Mouse (Mus musculus) CH12.LX (cell line): ENCODE data around the gene Cdk2ap2. TPM values are rescaled to one million over a fixed set of nuclear protein-coding genes. Genes with fewer than 3 reads are reported as not detected.

Experiments used
- DNase-seq: peaks from one replicate; pipeline ENCODE4 v3.0.0-alpha.2; 2013; ENCODE audit errors: extremely low read depth
- H3K27ac ChIP-seq: 2 replicates; pipeline ENCODE4 v1.5.1; 2012; ENCODE audit warnings: low read depth, mild to moderate bottlenecking, control low read depth, moderate library complexity; ENCODE audit not compliant: insufficient read depth
- H3K27me3 ChIP-seq: replicated peaks from 2 replicates; pipeline ENCODE3; 2012; ENCODE audit warnings: inconsistent platforms
- H3K36me3 ChIP-seq, 2 experiments: replicated peaks in 1 of 2; 2 replicates each; pipeline versions ENCODE3 to v1.6.1; 2012; ENCODE audit warnings: inconsistent platforms in 1 of 2, low read length in 1 of 2, mild to moderate bottlenecking in 1 of 2, mixed read lengths in 1 of 2, moderate library complexity in 1 of 2; ENCODE audit not compliant: control insufficient read depth in 1 of 2, insufficient read depth in 1 of 2
- H3K4me1 ChIP-seq, 2 experiments: 2 replicates each; pipeline ENCODE4 v1.6.1; 2012; ENCODE audit warnings: inconsistent platforms in 1 of 2, moderate library complexity in 1 of 2; ENCODE audit not compliant: insufficient read depth in 2 of 2, control insufficient read depth in 1 of 2
- H3K4me2 ChIP-seq: 2 replicates; pipeline ENCODE4 v1.6.1; 2012; ENCODE audit warnings: low read depth, mild to moderate bottlenecking, control low read depth; ENCODE audit not compliant: poor library complexity, insufficient read depth, severe bottlenecking
- H3K4me3 ChIP-seq, 3 experiments: fragments of 150-350 bp in 1 of 3; sonication (generic) in 1 of 3; replicated peaks in 1 of 3; 2 replicates each; pipeline versions ENCODE3 to v1.5.1; 2011 to 2012; ENCODE audit warnings: low read depth in 2 of 3, low read length in 2 of 3, mild to moderate bottlenecking in 2 of 3, moderate library complexity in 2 of 3, control low read depth in 1 of 3, improper control_type of control experiment in 1 of 3, inconsistent platforms in 1 of 3, mixed read lengths in 1 of 3; ENCODE audit not compliant: poor library complexity in 1 of 3
- H3K79me2 ChIP-seq: replicated peaks from 2 replicates; pipeline ENCODE4 v1.6.1; 2012; ENCODE audit warnings: mild to moderate bottlenecking, moderate library complexity; ENCODE audit not compliant: control insufficient read depth, poor library complexity, insufficient read depth, severe bottlenecking; ENCODE audit errors: extremely low read depth
- H3K9ac ChIP-seq: 2 replicates; pipeline ENCODE4 v1.6.1; 2012; ENCODE audit warnings: low read depth, mild to moderate bottlenecking, control low read depth, moderate library complexity; ENCODE audit not compliant: insufficient read depth
- H3K9me3 ChIP-seq: replicated peaks from 2 replicates; pipeline ENCODE3; 2012; ENCODE audit warnings: low read length, inconsistent platforms, mixed read lengths
- BHLHE40 ChIP-seq: IDR thresholded peaks from 2 replicates; pipeline ENCODE4 v1.6.1; 2011; ENCODE audit warnings: mild to moderate bottlenecking, low read depth, low read length, improper control_type of control experiment
- CHD1 ChIP-seq: IDR thresholded peaks from 2 replicates; pipeline ENCODE4 v1.6.1; 2012; ENCODE audit warnings: low read depth, low read length, improper control_type of control experiment, inconsistent platforms
- E2F4 ChIP-seq: IDR thresholded peaks from 2 replicates; pipeline ENCODE4 v1.6.1; 2011; ENCODE audit warnings: low read depth, low read length, improper control_type of control experiment; ENCODE audit not compliant: insufficient replicate concordance
- ETS1 ChIP-seq: conservative IDR thresholded peaks from 2 replicates; pipeline ENCODE4 v1.6.1; 2012; ENCODE audit warnings: low read depth, mild to moderate bottlenecking, inconsistent platforms, low read length, improper control_type of control experiment, moderate library complexity
- HCFC1 ChIP-seq: IDR thresholded peaks from 2 replicates; pipeline ENCODE4 v1.6.1; 2012; ENCODE audit warnings: low read depth, mild to moderate bottlenecking, inconsistent platforms, low read length, improper control_type of control experiment
- JUND ChIP-seq: conservative IDR thresholded peaks from 2 replicates; pipeline ENCODE4 v1.6.1; 2011; ENCODE audit warnings: low read depth, low read length, improper control_type of control experiment
- KAT2A ChIP-seq: IDR thresholded peaks from 2 replicates; pipeline ENCODE4 v1.6.1; 2012; ENCODE audit warnings: low read length, improper control_type of control experiment, inconsistent platforms; ENCODE audit not compliant: insufficient replicate concordance
- MXI1 ChIP-seq: IDR thresholded peaks from 2 replicates; pipeline ENCODE4 v1.6.1; 2011; ENCODE audit warnings: mild to moderate bottlenecking, low read depth, low read length, improper control_type of control experiment
- RCOR1 ChIP-seq: conservative IDR thresholded peaks from 2 replicates; pipeline ENCODE4 v1.6.1; 2012; ENCODE audit warnings: low read depth, mild to moderate bottlenecking, inconsistent platforms, low read length, improper control_type of control experiment
- SIN3A ChIP-seq: IDR thresholded peaks from 2 replicates; pipeline ENCODE4 v1.6.1; 2012; ENCODE audit warnings: low read length, improper control_type of control experiment, inconsistent platforms
- SMC3 ChIP-seq: IDR thresholded peaks from 2 replicates; pipeline ENCODE4 v1.6.1; 2011; ENCODE audit warnings: low read depth, low read length, improper control_type of control experiment
- UBTF ChIP-seq: IDR thresholded peaks from 2 replicates; pipeline ENCODE4 v1.6.1; 2012; ENCODE audit warnings: low read depth, mild to moderate bottlenecking, inconsistent platforms, low read length, improper control_type of control experiment, moderate library complexity
- USF2 ChIP-seq: conservative IDR thresholded peaks from 2 replicates; pipeline ENCODE4 v1.6.1; 2011; ENCODE audit warnings: low read depth, low read length, improper control_type of control experiment
- ZMIZ1 ChIP-seq: IDR thresholded peaks from 2 replicates; pipeline ENCODE4 v1.6.1; 2012; ENCODE audit warnings: low read depth, mild to moderate bottlenecking, inconsistent platforms, low read length, improper control_type of control experiment
- ZNF384 ChIP-seq: IDR thresholded peaks from 2 replicates; pipeline ENCODE4 v1.6.1; 2012; ENCODE audit warnings: low read depth, low read length, improper control_type of control experiment, inconsistent platforms
- dilution Hi-C: fragments of 300-500 bp; cut with MboI; formaldehyde crosslinking; loops from 2 replicates; pipeline ENCODE4 v1.14.3; 2020; ENCODE audit warnings: low sequenced_read_pairs; ENCODE audit not compliant: extremely low pct_unique_long_range_greater_than_20kb, extremely low pct_ligation_motif_present
- in situ Hi-C: fragments of 300-500 bp; cut with MboI; formaldehyde crosslinking; loops from 3 replicates; pipeline ENCODE4 v1.14.3; 2019; ENCODE audit warnings: low sequenced_read_pairs, low pct_ligation_motif_present, low pct_unique_long_range_greater_than_20kb, mixed read lengths
- polyA plus RNA-seq: library from polyadenylated mRNA; unstranded; fragments of >175 nt; gene quantifications from 2 replicates; pipeline ENCODE4 v1.2.1, GENCODE M21; 2012; ENCODE audit warnings: low read depth; ENCODE audit not compliant: insufficient read length
- total RNA-seq, 2 experiments: library from RNA; depleted of rRNA; stranded (reverse); fragments of 300-350 nt in 1 of 2; fragments of >200 nt in 1 of 2; gene quantifications; 2 replicates each; pipeline ENCODE4 v1.2.3; 2012 to 2014

Gene Cdk2ap2
- total and polyA plus RNA-seq, 3 experiments: 63.4 to 69.5 (median 67.1) TPM

GRCm38 (mm10) chr19:4094774-4095303 lies 2.1 kb upstream of the Cdk2ap2 start:
- no peak for TF ChIP-seq CHD1
- no peak for TF ChIP-seq SMC3
- TF ChIP-seq RCOR1: no peak
- no peak for TF ChIP-seq E2F4
- TF ChIP-seq, all 38 proteins: peak for 0
- in situ Hi-C loops: no loop called here
- no peaks in the 10 kb centered on the region for H3K9me3 ChIP-seq

DNA sequence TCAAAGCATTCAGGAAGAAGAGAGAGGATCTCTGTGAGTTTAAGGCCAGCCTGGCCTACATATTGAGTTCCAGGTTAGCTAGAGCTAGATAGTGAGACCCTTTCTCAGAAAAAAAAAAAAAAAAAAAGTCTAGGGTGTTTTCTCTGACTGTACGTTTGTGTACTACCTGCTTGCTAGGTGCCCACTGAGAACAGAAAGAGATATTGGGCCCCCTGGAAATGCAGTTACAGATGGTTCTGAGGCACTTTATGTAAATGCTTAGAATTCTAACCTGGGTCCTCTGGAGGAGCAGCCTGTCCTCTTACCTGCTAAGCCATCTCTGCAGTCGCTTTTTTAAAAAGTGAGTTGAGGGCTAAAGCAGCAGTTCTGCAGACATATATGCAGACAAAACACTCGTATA lies 1.2 kb upstream of the Cdk2ap2 start:
- H3K36me3 ChIP-seq: peaks cover 4 to 8% of the 10 kb centered on the region in 2 experiments
- peaks cover 12 to 34% of the 10 kb centered on the region in 2 experiments for H3K4me1 ChIP-seq
- in situ Hi-C loops (no loop called here), dilution Hi-C loops (no loop called here)
- TF ChIP-seq SIN3A (no peak), ZNF384 (peak; percentile 65), CHD1 (no peak), JUND (no peak), UBTF (no peak), USF2 (no peak)
- no peak for DNase-seq
- no peak overlapping the region for H3K27ac ChIP-seq
- H3K4me3 ChIP-seq: no peak overlapping the region
- no peaks in the 10 kb centered on the region for H3K9me3 ChIP-seq
- H3K27me3 ChIP-seq: no peaks in the 10 kb centered on the region
- H3K4me2 ChIP-seq: no peak overlapping the region
- no peak overlapping the region for H3K9ac ChIP-seq
- peaks cover 9% of the 10 kb centered on the region for H3K79me2 ChIP-seq

More at GRCm38 (mm10) chr19:4094774-4095303, 2.1 kb upstream of the Cdk2ap2 start:
- no peak overlapping the region for H3K9ac ChIP-seq
- no peak for DNase-seq
- H3K27ac ChIP-seq: no peak overlapping the region
- peaks cover 9% of the 10 kb centered on the region for H3K79me2 ChIP-seq
- peaks cover 4 to 8% of the 10 kb centered on the region in 2 experiments for H3K36me3 ChIP-seq
- peaks cover 12 to 28% of the 10 kb centered on the region in 2 experiments for H3K4me1 ChIP-seq
- no peaks in the 10 kb centered on the region for H3K27me3 ChIP-seq
- no peak overlapping the region for H3K4me3 ChIP-seq
- dilution Hi-C loops: no loop called here
- no peak overlapping the region for H3K4me2 ChIP-seq

DNA sequence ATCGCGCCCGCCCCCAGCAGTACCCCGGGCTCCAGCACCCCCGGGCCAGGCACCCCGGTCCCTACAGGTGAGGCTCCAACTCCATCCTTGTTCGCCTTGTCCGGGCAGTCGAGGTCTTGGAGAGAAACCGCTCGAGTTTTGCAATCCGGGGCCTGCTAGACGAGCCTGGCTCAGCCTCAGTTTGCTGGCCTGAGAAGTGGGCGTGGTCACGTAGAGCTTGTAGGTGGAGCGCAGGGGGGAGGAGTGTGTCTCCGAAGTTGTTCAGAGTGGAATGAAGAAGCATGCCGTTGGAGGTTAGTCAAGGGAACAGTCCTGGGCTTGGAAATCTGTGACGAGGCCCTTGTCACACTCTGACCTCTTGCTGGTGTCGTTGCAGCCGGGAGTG lies 451 bp downstream of the Cdk2ap2 start:
- Histone ChIP-seq H3K4me2 (peak overlapping the region; percentile 89), H3K4me1 (peaks cover 18 to 48% of the 10 kb centered on the region in 2 experiments), H3K79me2 (peaks cover 9% of the 10 kb centered on the region), H3K4me3 (peak overlapping the region; percentile 57 to 73 (median 64)), H3K9me3 (no peaks in the 10 kb centered on the region), H3K9ac (peak overlapping the region; percentile 65), H3K27me3 (no peaks in the 10 kb centered on the region), H3K27ac (peak overlapping the region; percentile 66), H3K36me3 (peaks cover 10 to 24% of the 10 kb centered on the region in 2 experiments)
- TF ChIP-seq ETS1 (no peak), KAT2A (no peak), ZMIZ1 (no peak), BHLHE40 (no peak), SIN3A (peak; percentile 68; the same call in 1 of the 2 replicates), HCFC1 (no peak), MXI1 (peak; percentile 83)
- in situ Hi-C loops (no loop called here), dilution Hi-C loops (no loop called here)
- DNase-seq: peak; percentile 93
